Mouse (Mus musculus) intestine, embryonic 14.5 days (tissue): ENCODE measurements at regions not wholly inside any gene's neighbourhood (a gene's known extent, or its start where the extent isn't known, plus 50 kb on each side); places are given as distances from the start of the nearest gene placed in this dataset.
A peak's percentile ranks its signal among the peaks of the same experiment; 100 is the strongest.
"Not testable (repeated sequence)": the region's sequence is repeated elsewhere in the genome, so short reads cannot be mapped to it uniquely, and the experiment has no call there.

Experiments used
- ATAC-seq: fragments of 200-750 bp; cut with Nextera tagmentation; replicated peaks from 2 replicates; pipeline ENCODE4 v1.8.0; 2017; ENCODE audit warnings: low read depth, moderate number of reproducible peaks, moderate TSS enrichment, moderate library complexity; ENCODE audit not compliant: low FRiP score, low TSS enrichment
- DNase-seq: peaks from one replicate; pipeline ENCODE4 v3.0.0-alpha.2; 2018; ENCODE audit warnings: low spot score
- H3K27ac ChIP-seq: fragments of 300-500 bp; sonication (generic); 2 replicates; pipeline ENCODE4 v1.5.1; 2014; ENCODE audit warnings: low read depth, mild to moderate bottlenecking, control low read depth
- H3K27me3 ChIP-seq: fragments of 300-500 bp; sonication (generic); replicated peaks from 2 replicates; pipeline ENCODE4 v1.6.1; 2014; ENCODE audit warnings: low read length, control low read depth; ENCODE audit not compliant: control insufficient read depth, insufficient read depth
- H3K36me3 ChIP-seq: fragments of 300-500 bp; sonication (generic); 2 replicates; pipeline ENCODE4 v1.6.1; 2014; ENCODE audit warnings: low read length, control low read depth; ENCODE audit not compliant: control insufficient read depth, insufficient read depth
- H3K4me1 ChIP-seq: fragments of 300-500 bp; sonication (generic); replicated peaks from 2 replicates; pipeline ENCODE4 v1.6.1; 2014; ENCODE audit warnings: low read length, control low read depth, mixed read lengths; ENCODE audit not compliant: control insufficient read depth, insufficient read depth
- H3K4me2 ChIP-seq: fragments of 300-500 bp; sonication (generic); 2 replicates; pipeline ENCODE4 v1.6.1; 2014; ENCODE audit warnings: low read length
- H3K4me3 ChIP-seq: fragments of 300-500 bp; sonication (generic); 2 replicates; pipeline ENCODE4 v1.5.1; 2014; ENCODE audit warnings: low read depth, low read length, control low read depth, mixed read lengths
- H3K9ac ChIP-seq: fragments of 300-500 bp; sonication (generic); 2 replicates; pipeline ENCODE4 v1.6.1; 2014; ENCODE audit warnings: mild to moderate bottlenecking, low read length
- H3K9me3 ChIP-seq: fragments of 300-500 bp; sonication (generic); 2 replicates; pipeline ENCODE4 v1.6.1; 2016; ENCODE audit warnings: low read length, control low read depth; ENCODE audit not compliant: control insufficient read depth
- WGBS: fragments of 180-500 bp; shearing (Covaris S2); extraction: QIAGEN DNeasy Blood & Tissue Kit; methylation state at CpG from one replicate; pipeline ENCODE4 v1.1.7; 2014; 5-methylcytosine and 5-hydroxymethylcytosine counted together

GRCm38 (mm10) chr6:114538185-114538584 is 104.7 kb upstream of the Atg7 start:
- 9% methylated on average over 6 of the region's 16 CpGs for WGBS
- H3K4me3 ChIP-seq, H3K9me3 ChIP-seq, H3K27ac ChIP-seq, H3K4me2 ChIP-seq, DNase-seq, H3K4me1 ChIP-seq, H3K36me3 ChIP-seq, ATAC-seq, H3K9ac ChIP-seq, H3K27me3 ChIP-seq: not testable (repeated sequence)

- ATAC-seq, result not testable (repeated sequence)
- 37% methylated on average over 22 of the region's 23 CpGs for WGBS
- DNase-seq, result peak; percentile 50
These were observed 92.7 kb upstream of the Atg7 start for GRCm38 (mm10) chr6:114550096-114550669.

GRCm38 (mm10) chr6:114553072-114553471 is 89.8 kb upstream of the Atg7 start:
- not testable (repeated sequence) for ATAC-seq, H3K9ac ChIP-seq, H3K4me3 ChIP-seq, H3K27me3 ChIP-seq, H3K27ac ChIP-seq, DNase-seq, H3K4me1 ChIP-seq, H3K9me3 ChIP-seq, H3K36me3 ChIP-seq, H3K4me2 ChIP-seq
- no CpG with 5 or more reads among the region's 12 CpGs for WGBS

More at GRCm38 (mm10) chr6:114550096-114550669, 92.7 kb upstream of the Atg7 start:
- not testable (repeated sequence) for H3K4me1 ChIP-seq, H3K4me3 ChIP-seq, H3K4me2 ChIP-seq, H3K9me3 ChIP-seq, H3K9ac ChIP-seq, H3K27me3 ChIP-seq, H3K27ac ChIP-seq, H3K36me3 ChIP-seq

GRCm38 (mm10) chr6:114555186-114555585 is 87.7 kb upstream of the Atg7 start:
- H3K9ac ChIP-seq, H3K4me2 ChIP-seq, H3K4me1 ChIP-seq, ATAC-seq, H3K4me3 ChIP-seq, H3K27ac ChIP-seq, H3K27me3 ChIP-seq, H3K9me3 ChIP-seq, H3K36me3 ChIP-seq: not testable (repeated sequence)
- WGBS, result 6% methylated on average over 4 of the region's 15 CpGs
- DNase-seq, result peak; percentile 72

- 10% methylated on average over 6 of the region's 15 CpGs for WGBS
- H3K4me1 ChIP-seq, H3K4me2 ChIP-seq, H3K9ac ChIP-seq, H3K27ac ChIP-seq, H3K9me3 ChIP-seq, H3K36me3 ChIP-seq, H3K27me3 ChIP-seq, ATAC-seq, H3K4me3 ChIP-seq: not testable (repeated sequence)
- DNase-seq, result peak; percentile 80
These were observed 65.6 kb upstream of the Atg7 start for GRCm38 (mm10) chr6:114577319-114577718.
